Mouse (Mus musculus): Measurements from ENCODE around the gene Pla2g4b. TPM values are rescaled to one million over a fixed set of nuclear protein-coding genes. Genes with fewer than 3 reads are reported as not detected.
A peak's percentile ranks its signal among the peaks of the same experiment; 100 is the strongest.

Gene Pla2g4b
- polyA plus RNA-seq, 1 experiment from 2014 or later, result 1.6 TPM

DNA sequence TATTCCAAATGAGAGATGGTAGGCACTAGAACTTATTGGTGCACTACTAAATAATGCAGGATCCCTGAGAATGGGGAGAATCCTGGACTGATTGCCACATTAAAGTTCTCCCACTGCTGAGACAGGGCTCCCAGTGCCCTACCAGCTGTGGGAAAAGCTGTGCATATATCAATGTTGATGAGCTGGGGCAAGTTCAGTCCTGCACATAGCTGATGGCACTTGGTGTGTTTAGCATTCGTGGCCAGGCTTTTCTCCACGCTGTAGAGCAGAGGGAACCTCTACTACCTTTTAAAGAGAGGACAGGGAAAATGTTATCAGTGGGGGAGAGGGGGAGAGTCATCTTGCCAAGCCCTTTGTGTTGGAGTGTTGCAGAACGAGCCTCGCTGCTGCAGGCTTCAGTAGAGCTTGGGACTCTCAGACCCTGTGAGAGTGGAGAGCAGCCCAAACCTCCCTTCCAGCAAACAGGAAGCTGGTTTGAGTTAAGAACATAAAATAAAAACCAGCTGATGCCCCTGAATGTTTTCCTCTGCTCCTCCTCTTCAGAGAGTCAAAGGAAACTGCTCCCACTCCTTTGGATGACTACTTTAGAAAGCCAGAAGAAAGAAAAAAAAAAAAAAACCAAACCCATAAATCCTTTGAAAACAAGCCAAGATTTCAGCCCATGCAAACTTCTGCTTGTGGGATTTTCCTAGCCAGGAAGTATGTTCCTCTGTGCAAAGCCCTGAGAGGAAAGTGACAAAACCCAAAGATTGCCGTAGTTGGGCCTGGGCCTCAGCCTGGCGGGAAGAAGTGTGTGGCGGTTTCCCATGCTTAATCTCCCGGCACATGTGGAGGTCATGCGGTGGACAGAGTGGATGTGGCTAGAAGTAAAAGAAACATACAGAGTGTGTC is 37.6 kb upstream of the Pla2g4b start:
- ATAC-seq (ENCODE audit: insufficient read depth, low FRiP score, low TSS enrichment) (no peak), DNase-seq (ENCODE audit: low spot score) (no peak)
- Histone ChIP-seq H3K9ac (ENCODE audit: low read length) (no peak overlapping the region), H3K9me3 (ENCODE audit: control insufficient read depth, low read length) (no peaks in the 10 kb centered on the region), H3K27me3 (ENCODE audit: control insufficient read depth, insufficient read depth, low read length) (no peaks in the 10 kb centered on the region), H3K4me1 (ENCODE audit: control insufficient read depth, insufficient read depth, low read length) (no peaks in the 10 kb centered on the region), H3K4me3 (ENCODE audit: low read depth, low read length) (no peak overlapping the region), H3K4me2 (ENCODE audit: low read depth) (no peak overlapping the region), H3K27ac (ENCODE audit: low read depth, low read length) (peak overlapping the region; percentile 34; the same call in 1 of the 2 replicates), H3K36me3 (ENCODE audit: control insufficient read depth, insufficient read depth, low read length) (no peaks in the 10 kb centered on the region)
- 74% methylated on average over 9 of the region's 9 CpGs for WGBS

- Histone ChIP-seq H3K9me3 (ENCODE audit: control insufficient read depth, low read length) (no peaks in the 10 kb centered on the region), H3K4me1 (ENCODE audit: control insufficient read depth, insufficient read depth, low read length) (no peaks in the 10 kb centered on the region), H3K9ac (ENCODE audit: low read length) (no peak overlapping the region), H3K27ac (ENCODE audit: low read depth, low read length) (no peak overlapping the region), H3K27me3 (ENCODE audit: control insufficient read depth, insufficient read depth, low read length) (no peaks in the 10 kb centered on the region), H3K36me3 (ENCODE audit: control insufficient read depth, insufficient read depth, low read length) (no peaks in the 10 kb centered on the region), H3K4me3 (ENCODE audit: low read depth, low read length) (no peak overlapping the region), H3K4me2 (ENCODE audit: low read depth) (no peak overlapping the region)
- ATAC-seq (ENCODE audit: insufficient read depth, low FRiP score, low TSS enrichment) (no peak), DNase-seq (ENCODE audit: low spot score) (no peak)
- WGBS, result 82% methylated on average over 4 of the region's 4 CpGs
Observed at GRCm38 (mm10) chr2:119997354-119997753, 35.9 kb upstream of the Pla2g4b start.

DNA sequence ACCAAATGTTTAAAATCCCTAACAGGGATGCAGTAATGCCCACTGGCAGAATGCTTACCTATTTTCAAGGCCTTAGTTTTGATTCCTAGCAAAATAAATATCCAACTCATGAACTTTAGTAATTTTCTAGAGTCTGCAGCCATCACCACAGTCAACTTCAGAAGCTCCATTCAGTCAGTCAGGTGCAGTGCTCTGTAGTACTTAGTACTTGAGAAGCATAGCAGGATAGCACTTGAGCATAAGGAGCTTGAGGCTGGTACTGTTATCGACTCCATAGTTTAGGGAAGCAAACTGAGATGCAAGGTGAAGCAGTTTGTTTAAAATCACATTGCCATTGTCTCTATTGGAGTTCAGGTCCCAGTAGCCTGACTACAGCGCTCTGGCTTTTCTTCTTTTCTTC is 33.5 kb upstream of the Pla2g4b start:
- H3K4me2 ChIP-seq (ENCODE audit: low read depth), result no peak overlapping the region
- no peaks in the 10 kb centered on the region for H3K4me1 ChIP-seq (ENCODE audit: control insufficient read depth, insufficient read depth, low read length)
- 90% methylated on average over 2 of the region's 2 CpGs for WGBS
- no peak overlapping the region for H3K27ac ChIP-seq (ENCODE audit: low read depth, low read length)
- H3K36me3 ChIP-seq (ENCODE audit: control insufficient read depth, insufficient read depth, low read length), result no peaks in the 10 kb centered on the region
- DNase-seq (ENCODE audit: low spot score), result no peak
- no peaks in the 10 kb centered on the region for H3K27me3 ChIP-seq (ENCODE audit: control insufficient read depth, insufficient read depth, low read length)
- no peak overlapping the region for H3K9ac ChIP-seq (ENCODE audit: low read length)
- H3K4me3 ChIP-seq (ENCODE audit: low read depth, low read length), result no peak overlapping the region
- no peak for ATAC-seq (ENCODE audit: insufficient read depth, low FRiP score, low TSS enrichment)
- H3K9me3 ChIP-seq (ENCODE audit: control insufficient read depth, low read length), result no peaks in the 10 kb centered on the region

GRCm38 (mm10) chr2:120000882-120001584 is 32.2 kb upstream of the Pla2g4b start:
- Histone ChIP-seq H3K4me3 (ENCODE audit: low read depth, low read length) (no peak overlapping the region), H3K27ac (ENCODE audit: low read depth, low read length) (no peak overlapping the region), H3K4me1 (ENCODE audit: control insufficient read depth, insufficient read depth, low read length) (no peaks in the 10 kb centered on the region), H3K27me3 (ENCODE audit: control insufficient read depth, insufficient read depth, low read length) (no peaks in the 10 kb centered on the region), H3K36me3 (ENCODE audit: control insufficient read depth, insufficient read depth, low read length) (no peaks in the 10 kb centered on the region), H3K4me2 (ENCODE audit: low read depth) (no peak overlapping the region), H3K9ac (ENCODE audit: low read length) (no peak overlapping the region), H3K9me3 (ENCODE audit: control insufficient read depth, low read length) (no peaks in the 10 kb centered on the region)
- DNase-seq (ENCODE audit: low spot score), result no peak
- ATAC-seq (ENCODE audit: insufficient read depth, low FRiP score, low TSS enrichment), result no peak
- 80% methylated on average over 3 of the region's 3 CpGs for WGBS

GRCm38 (mm10) chr2:120001956-120002355 is 31.3 kb upstream of the Pla2g4b start:
- 81% methylated on average over 4 of the region's 4 CpGs for WGBS
- H3K9me3 ChIP-seq (ENCODE audit: control insufficient read depth, low read length), result no peaks in the 10 kb centered on the region
- no peak overlapping the region for H3K4me3 ChIP-seq (ENCODE audit: low read depth, low read length)
- ATAC-seq (ENCODE audit: insufficient read depth, low FRiP score, low TSS enrichment) (no peak), DNase-seq (ENCODE audit: low spot score) (no peak)
- no peak overlapping the region for H3K9ac ChIP-seq (ENCODE audit: low read length)
- no peaks in the 10 kb centered on the region for H3K36me3 ChIP-seq (ENCODE audit: control insufficient read depth, insufficient read depth, low read length)
- no peaks in the 10 kb centered on the region for H3K4me1 ChIP-seq (ENCODE audit: control insufficient read depth, insufficient read depth, low read length)
- no peak overlapping the region for H3K4me2 ChIP-seq (ENCODE audit: low read depth)
- H3K27ac ChIP-seq (ENCODE audit: low read depth, low read length), result no peak overlapping the region
- no peaks in the 10 kb centered on the region for H3K27me3 ChIP-seq (ENCODE audit: control insufficient read depth, insufficient read depth, low read length)

DNA sequence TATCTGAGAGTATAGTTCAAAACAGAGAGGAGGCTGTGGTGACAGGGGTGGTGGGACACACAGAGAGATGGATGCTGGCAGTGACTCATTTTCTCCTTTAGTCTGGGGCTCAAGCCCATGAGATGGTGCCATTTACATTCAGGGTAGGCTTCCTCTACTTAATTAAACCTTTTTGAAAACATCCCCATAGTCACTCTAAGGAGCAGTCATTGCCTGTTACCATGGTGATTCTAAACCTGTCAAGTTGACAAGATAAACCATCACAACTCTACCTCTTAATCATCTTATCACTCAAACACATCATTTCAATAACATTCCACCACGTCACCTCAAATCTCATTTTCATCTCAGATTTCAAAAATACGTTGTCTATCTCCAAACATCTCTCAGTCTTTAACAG is 29.2 kb upstream of the Pla2g4b start:
- H3K4me1 ChIP-seq (ENCODE audit: control insufficient read depth, insufficient read depth, low read length), result no peaks in the 10 kb centered on the region
- H3K9me3 ChIP-seq (ENCODE audit: control insufficient read depth, low read length), result no peaks in the 10 kb centered on the region
- no peak for DNase-seq (ENCODE audit: low spot score)
- no peaks in the 10 kb centered on the region for H3K27me3 ChIP-seq (ENCODE audit: control insufficient read depth, insufficient read depth, low read length)
- H3K27ac ChIP-seq (ENCODE audit: low read depth, low read length), result no peak overlapping the region
- no peaks in the 10 kb centered on the region for H3K36me3 ChIP-seq (ENCODE audit: control insufficient read depth, insufficient read depth, low read length)
- ATAC-seq (ENCODE audit: insufficient read depth, low FRiP score, low TSS enrichment), result no peak
- no peak overlapping the region for H3K4me2 ChIP-seq (ENCODE audit: low read depth)
- H3K9ac ChIP-seq (ENCODE audit: low read length), result no peak overlapping the region
- H3K4me3 ChIP-seq (ENCODE audit: low read depth, low read length), result no peak overlapping the region
- 91% methylated on average over 2 of the region's 2 CpGs for WGBS

- DNase-seq (ENCODE audit: low spot score), result no peak
- no peak overlapping the region for H3K27ac ChIP-seq (ENCODE audit: low read depth, low read length)
- H3K36me3 ChIP-seq (ENCODE audit: control insufficient read depth, insufficient read depth, low read length), result no peaks in the 10 kb centered on the region
- H3K4me1 ChIP-seq (ENCODE audit: control insufficient read depth, insufficient read depth, low read length), result no peaks in the 10 kb centered on the region
- no peak overlapping the region for H3K9ac ChIP-seq (ENCODE audit: low read length)
- H3K9me3 ChIP-seq (ENCODE audit: control insufficient read depth, low read length), result no peaks in the 10 kb centered on the region
- 91% methylated on average over 7 of the region's 7 CpGs for WGBS
- H3K4me2 ChIP-seq (ENCODE audit: low read depth), result no peak overlapping the region
- ATAC-seq (ENCODE audit: insufficient read depth, low FRiP score, low TSS enrichment), result no peak
- no peak overlapping the region for H3K4me3 ChIP-seq (ENCODE audit: low read depth, low read length)
- H3K27me3 ChIP-seq (ENCODE audit: control insufficient read depth, insufficient read depth, low read length), result no peaks in the 10 kb centered on the region
Observed at GRCm38 (mm10) chr2:120006696-120007095, 26.5 kb upstream of the Pla2g4b start.

- WGBS, result 92% methylated on average over 4 of the region's 4 CpGs
- no peak for ATAC-seq (ENCODE audit: insufficient read depth, low FRiP score, low TSS enrichment)
Observed at GRCm38 (mm10) chr2:120007680-120008210, 25.5 kb upstream of the Pla2g4b start.

More at GRCm38 (mm10) chr2:120007680-120008210, 25.5 kb upstream of the Pla2g4b start:
- Histone ChIP-seq H3K9ac (ENCODE audit: low read length) (no peak overlapping the region), H3K4me1 (ENCODE audit: control insufficient read depth, insufficient read depth, low read length) (no peaks in the 10 kb centered on the region), H3K9me3 (ENCODE audit: control insufficient read depth, low read length) (no peaks in the 10 kb centered on the region), H3K36me3 (ENCODE audit: control insufficient read depth, insufficient read depth, low read length) (no peaks in the 10 kb centered on the region), H3K27ac (ENCODE audit: low read depth, low read length) (no peak overlapping the region), H3K4me2 (ENCODE audit: low read depth) (no peak overlapping the region), H3K4me3 (ENCODE audit: low read depth, low read length) (no peak overlapping the region), H3K27me3 (ENCODE audit: control insufficient read depth, insufficient read depth, low read length) (no peaks in the 10 kb centered on the region)
- DNase-seq (ENCODE audit: low spot score), result no peak
